Mouse (Mus musculus) neural tube, embryonic 11.5 days (tissue): ENCODE results near the gene Ube2o. TPM values are rescaled to one million over a fixed set of nuclear protein-coding genes. Genes with fewer than 3 reads are reported as not detected.

ENCODE experiments used
- ATAC-seq: fragments of 200-750 bp; cut with Nextera tagmentation; 2 replicates; pipeline ENCODE4 v1.8.0; 2017; ENCODE audit warnings: moderate number of reproducible peaks, mild to moderate bottlenecking, moderate TSS enrichment, moderate library complexity; ENCODE audit not compliant: insufficient read depth, low FRiP score, low TSS enrichment
- DNase-seq: peaks from one replicate; pipeline ENCODE4 v3.0.0-alpha.2; 2015; ENCODE audit warnings: low spot score
- H3K27ac ChIP-seq: fragments of 300-500 bp; sonication (generic); 2 replicates; pipeline ENCODE4 v1.5.1; 2014; ENCODE audit warnings: low read depth, mild to moderate bottlenecking, low read length
- H3K27me3 ChIP-seq: fragments of 300-500 bp; sonication (generic); 2 replicates; pipeline ENCODE4 v1.6.1; 2014; ENCODE audit warnings: mild to moderate bottlenecking, low read length, mixed read lengths; ENCODE audit not compliant: control insufficient read depth, insufficient read depth
- H3K36me3 ChIP-seq: fragments of 300-500 bp; sonication (generic); 2 replicates; pipeline ENCODE4 v1.6.1; 2014; ENCODE audit warnings: mild to moderate bottlenecking, low read length, moderate library complexity, mixed read lengths; ENCODE audit not compliant: control insufficient read depth, insufficient read depth
- H3K4me1 ChIP-seq: fragments of 300-500 bp; sonication (generic); 2 replicates; pipeline ENCODE4 v1.6.1; 2014; ENCODE audit warnings: low read length, mixed read lengths; ENCODE audit not compliant: control insufficient read depth, insufficient read depth
- H3K4me2 ChIP-seq: fragments of 300-500 bp; sonication (generic); 2 replicates; pipeline ENCODE4 v1.6.1; 2014; ENCODE audit warnings: low read depth, mild to moderate bottlenecking, moderate library complexity
- H3K4me3 ChIP-seq: fragments of 300-500 bp; sonication (generic); 2 replicates; pipeline ENCODE4 v1.5.1; 2014; ENCODE audit warnings: low read depth, low read length
- H3K9ac ChIP-seq: fragments of 300-500 bp; sonication (generic); 2 replicates; pipeline ENCODE4 v1.6.1; 2014; ENCODE audit warnings: mild to moderate bottlenecking, low read length
- H3K9me3 ChIP-seq: fragments of 300-500 bp; sonication (generic); 2 replicates; pipeline ENCODE4 v1.6.1; 2016; ENCODE audit warnings: low read length; ENCODE audit not compliant: control insufficient read depth
- whole genome bisulfite sequencing: fragments of 180-500 bp; shearing (Covaris S2); extraction: QIAGEN DNeasy Blood & Tissue Kit; methylation state at CpG from one replicate; pipeline ENCODE4 v1.1.7; 2014; 5-methylcytosine and 5-hydroxymethylcytosine counted together
- polyA plus RNA-seq: library from polyadenylated mRNA; unstranded; fragments of >200 nt; fragmentation: Nextera tagmentation; extraction: Ambion mirVana; gene quantifications from 2 replicates; pipeline ENCODE4 v1.2.1, GENCODE M21; 2014

Ube2o gene
- polyA plus RNA-seq, 1 experiment from 2014 or later = 29.1 TPM

- WGBS = 75% methylated on average over 14 of the region's 14 CpGs
- Histone ChIP-seq H3K4me1 (peaks cover 3% of the 10 kb centered on the region), H3K4me3 (peak overlapping the region; percentile 97), H3K36me3 (peaks cover 10% of the 10 kb centered on the region), H3K9me3 (no peaks in the 10 kb centered on the region), H3K27me3 (no peaks in the 10 kb centered on the region), H3K9ac (peak overlapping the region; percentile 99), H3K27ac (no peak overlapping the region), H3K4me2 (peak overlapping the region; percentile 60)
- ATAC-seq (no peak), DNase-seq (no peak)
These were observed 92.4 kb downstream of the Ube2o start for GRCm38 (mm10) chr11:116488693-116489375.

GRCm38 (mm10) chr11:116488207-116488606 lies 93.0 kb downstream of the Ube2o start:
- Histone ChIP-seq H3K4me2 (no peak overlapping the region), H3K36me3 (peaks cover 14% of the 10 kb centered on the region), H3K9me3 (no peaks in the 10 kb centered on the region), H3K9ac (no peak overlapping the region), H3K4me1 (peaks cover 3% of the 10 kb centered on the region), H3K27me3 (no peaks in the 10 kb centered on the region), H3K4me3 (no peak overlapping the region), H3K27ac (no peak overlapping the region)
- DNase-seq (no peak), ATAC-seq (no peak)

Other genes with a start within 250 kb of the Ube2o start
- gene Foxj1, start 246.0 kb downstream of the Ube2o start, polyA plus RNA-seq = 2.5 and 3.1 TPM in 2 replicates
- gene Rnf157, start 168.4 kb downstream of the Ube2o start, polyA plus RNA-seq = 31.1 and 34.6 TPM in 2 replicates
- gene Ubald2, start 147.4 kb downstream of the Ube2o start, polyA plus RNA-seq = 90.3 and 92.4 TPM in 2 replicates
- 0.40 TPM in 1 of 2 replicates, not detected in the other for gene Qrich2, start 115.2 kb downstream of the Ube2o start, polyA plus RNA-seq
- 212 and 222 TPM in 2 replicates for gene Prpsap1, start 87.2 kb downstream of the Ube2o start, polyA plus RNA-seq
- gene Sphk1, start 50.5 kb downstream of the Ube2o start, polyA plus RNA-seq = 9.9 and 10.9 TPM in 2 replicates
- not detected in 2 replicates for gene Aanat, start 5.0 kb upstream of the Ube2o start, polyA plus RNA-seq
- gene Rhbdf2, start 45.6 kb upstream of the Ube2o start, polyA plus RNA-seq = 4.9 and 5.3 TPM in 2 replicates
- 0.37 and 0.53 TPM in 2 replicates for gene Prcd, start 72.1 kb upstream of the Ube2o start, polyA plus RNA-seq
- gene Cygb, start 72.9 kb upstream of the Ube2o start, polyA plus RNA-seq = 2.3 and 3.0 TPM in 2 replicates
- gene St6galnac1, start 194.1 kb upstream of the Ube2o start, polyA plus RNA-seq = not detected in 2 replicates
- 46.0 and 51.1 TPM in 2 replicates for gene Mxra7, start 246.6 kb upstream of the Ube2o start, polyA plus RNA-seq